Mouse (Mus musculus) MEL (cell line): ENCODE results near the gene Prph.

ENCODE experiments used
- CHD2 ChIP-seq: IDR thresholded peaks from 2 replicates; pipeline ENCODE4 v1.6.1; 2011; ENCODE audit warnings: low read length, improper control_type of control experiment
- CTCF ChIP-seq, 3 experiments: IDR thresholded peaks in 2 of 3; conservative IDR thresholded peaks in 1 of 3; 2 replicates each; pipeline ENCODE4 v1.5.1; 2011 to 2012; ENCODE audit warnings: low read length in 3 of 3, low read depth in 2 of 3, mild to moderate bottlenecking in 2 of 3, improper control_type of control experiment in 1 of 3, inconsistent platforms in 1 of 3, mixed read lengths in 1 of 3, moderate library complexity in 1 of 3; ENCODE audit not compliant: control insufficient read depth in 1 of 3, insufficient read depth in 1 of 3, poor library complexity in 1 of 3, severe bottlenecking in 1 of 3
- E2F4 ChIP-seq: IDR thresholded peaks from 2 replicates; pipeline ENCODE4 v1.6.1; 2011; ENCODE audit warnings: low read depth, low read length, improper control_type of control experiment, borderline replicate concordance
- MAFK ChIP-seq: IDR thresholded peaks from 2 replicates; pipeline ENCODE4 v1.6.1; 2011; ENCODE audit warnings: low read depth, mild to moderate bottlenecking, low read length, improper control_type of control experiment, borderline replicate concordance
- MAZ ChIP-seq: IDR thresholded peaks from 2 replicates; pipeline ENCODE4 v1.6.1; 2012; ENCODE audit warnings: low read depth, mild to moderate bottlenecking, inconsistent platforms, low read length, improper control_type of control experiment
- MEF2A ChIP-seq: IDR thresholded peaks from 2 replicates; pipeline ENCODE4 v1.6.1; 2014; ENCODE audit warnings: low read depth, mild to moderate bottlenecking, inconsistent platforms, low read length, improper control_type of control experiment; ENCODE audit not compliant: poor library complexity, insufficient replicate concordance, severe bottlenecking; ENCODE audit errors: extremely low read depth
- MXI1 ChIP-seq: IDR thresholded peaks from 2 replicates; pipeline ENCODE4 v1.6.1; 2011; ENCODE audit warnings: mild to moderate bottlenecking, low read depth, low read length, improper control_type of control experiment
- MYC ChIP-seq: IDR thresholded peaks from 2 replicates; pipeline ENCODE4 v1.6.1; 2011; ENCODE audit warnings: low read depth, mild to moderate bottlenecking, low read length, improper control_type of control experiment, moderate library complexity
- POLR2A ChIP-seq, 2 experiments: IDR thresholded peaks; 2 replicates each; pipeline ENCODE4 v1.6.1; 2011 to 2012; ENCODE audit warnings: low read length in 2 of 2, mild to moderate bottlenecking in 2 of 2, control low read depth in 1 of 2, improper control_type of control experiment in 1 of 2, low read depth in 1 of 2, moderate library complexity in 1 of 2; ENCODE audit not compliant: control insufficient read depth in 1 of 2, insufficient read depth in 1 of 2, poor library complexity in 1 of 2
- SMC3 ChIP-seq: IDR thresholded peaks from 2 replicates; pipeline ENCODE4 v1.6.1; 2011; ENCODE audit warnings: low read depth, low read length, improper control_type of control experiment
- ZC3H11A ChIP-seq: IDR thresholded peaks from 2 replicates; pipeline ENCODE4 v1.6.1; 2012; ENCODE audit warnings: low read depth, mild to moderate bottlenecking, inconsistent platforms, low read length, improper control_type of control experiment
- ZKSCAN1 ChIP-seq: IDR thresholded peaks from 2 replicates; pipeline ENCODE4 v1.6.1; 2012; ENCODE audit warnings: low read depth, mild to moderate bottlenecking, inconsistent platforms, low read length, improper control_type of control experiment, moderate library complexity
- ZNF384 ChIP-seq: IDR thresholded peaks from 2 replicates; pipeline ENCODE4 v1.6.1; 2012; ENCODE audit warnings: low read depth, mild to moderate bottlenecking, inconsistent platforms, low read length, improper control_type of control experiment

DNA sequence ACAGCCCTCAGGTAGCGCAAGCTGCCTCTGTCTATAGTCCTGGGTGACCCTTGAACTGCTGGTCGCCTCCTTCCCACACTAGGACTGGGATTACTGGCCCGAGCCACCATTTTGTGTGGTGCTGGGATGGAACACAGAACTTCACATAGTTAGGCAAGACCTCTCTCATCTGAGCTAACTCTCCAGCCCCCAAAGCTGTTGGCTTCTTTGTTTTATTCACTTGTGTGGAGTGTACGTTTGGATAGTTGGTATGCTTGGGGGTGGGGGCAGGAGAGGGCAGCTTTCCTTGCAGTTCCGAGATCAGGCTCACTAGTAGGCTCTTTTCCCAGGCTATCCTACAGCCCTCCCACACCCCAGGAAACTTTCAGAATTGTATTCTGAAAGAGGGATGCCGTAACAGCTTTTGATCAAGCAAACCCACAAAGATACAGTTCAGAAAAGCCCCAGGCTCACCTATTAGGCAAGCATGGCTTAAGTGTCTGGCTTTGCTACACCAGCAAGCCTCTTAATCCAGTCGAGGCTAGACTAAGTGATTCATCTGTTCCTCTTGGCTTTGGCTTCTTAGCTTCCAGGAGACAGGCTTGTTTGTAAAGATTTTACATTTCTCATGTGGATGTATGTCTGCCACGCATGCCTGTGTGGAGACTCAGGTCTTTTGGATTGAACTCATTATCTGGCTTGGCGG, 22.8 kb upstream of the Prph start:
- TF ChIP-seq ZNF384: no peak
- no peak for TF ChIP-seq MEF2A
- no peak for TF ChIP-seq ZKSCAN1
- TF ChIP-seq ZC3H11A: no peak
- no peak for TF ChIP-seq E2F4
- TF ChIP-seq CTCF (IDR thresholded peaks at IDR 0.05 in 2 of 3, conservative IDR thresholded peaks at IDR 0.05 in 1 of 3; ENCODE audit: control insufficient read depth in 1 of 3, insufficient read depth in 1 of 3, low read depth in 2 of 3, low read length in 3 of 3, poor library complexity in 1 of 3, severe bottlenecking in 1 of 3): no peak
- 0 out of 2 replicates have a peak, but pooled peaks have one; percentile 22 for TF ChIP-seq MAZ
- no peak for TF ChIP-seq SMC3
- no peak for TF ChIP-seq MAFK
- no peak for TF ChIP-seq CHD2
- peak; percentile 43; the same call in 1 of the 2 replicates for TF ChIP-seq MXI1
- no peak; a peak in 1 of 4 replicates for TF ChIP-seq POLR2A (IDR thresholded peaks at IDR 0.05; ENCODE audit: control insufficient read depth in 1 of 2, insufficient read depth in 1 of 2, low read depth in 1 of 2, low read length in 2 of 2, poor library complexity in 1 of 2)
- no peak for TF ChIP-seq MYC
